Mouse (Mus musculus): ENCODE measurements at regions not wholly inside any gene's neighbourhood (a gene's known extent, or its start where the extent isn't known, plus 50 kb on each side); places are given as distances from the start of the nearest gene placed in this dataset.
"Not testable (repeated sequence)": the region's sequence is repeated elsewhere in the genome, so short reads cannot be mapped to it uniquely, and the experiment has no call there.

DNA sequence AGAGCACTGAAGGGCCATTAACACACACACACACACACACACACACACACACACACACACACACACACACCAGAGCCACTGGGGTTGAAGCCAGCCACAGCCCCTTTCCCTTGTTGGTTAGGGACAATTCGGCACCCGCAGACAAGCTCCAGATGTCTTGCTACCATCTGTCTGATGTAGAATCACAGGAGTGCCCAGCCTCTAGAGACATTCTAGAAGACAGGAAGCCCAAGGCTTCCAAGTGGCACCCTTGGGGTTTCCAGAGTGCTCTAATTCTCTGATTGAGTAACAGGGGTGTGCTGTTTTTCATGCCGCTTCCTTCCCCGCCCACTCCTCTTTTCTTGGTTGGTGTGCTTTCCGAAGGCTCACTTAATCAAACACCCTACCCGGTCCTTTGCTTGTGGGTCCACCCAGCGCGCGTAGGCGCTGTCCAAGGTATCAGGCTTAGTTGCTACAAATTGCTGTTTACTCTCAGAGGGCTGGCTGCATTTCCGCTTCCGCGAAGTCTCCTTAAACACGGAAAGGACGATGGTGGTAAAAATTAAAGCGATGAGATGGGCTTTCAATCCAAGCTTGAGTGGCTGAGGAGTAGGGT is 59.5 kb upstream of the Zbtb18 start:
- DNase-seq (ENCODE audit: low spot score) = peak; percentile 31

DNA sequence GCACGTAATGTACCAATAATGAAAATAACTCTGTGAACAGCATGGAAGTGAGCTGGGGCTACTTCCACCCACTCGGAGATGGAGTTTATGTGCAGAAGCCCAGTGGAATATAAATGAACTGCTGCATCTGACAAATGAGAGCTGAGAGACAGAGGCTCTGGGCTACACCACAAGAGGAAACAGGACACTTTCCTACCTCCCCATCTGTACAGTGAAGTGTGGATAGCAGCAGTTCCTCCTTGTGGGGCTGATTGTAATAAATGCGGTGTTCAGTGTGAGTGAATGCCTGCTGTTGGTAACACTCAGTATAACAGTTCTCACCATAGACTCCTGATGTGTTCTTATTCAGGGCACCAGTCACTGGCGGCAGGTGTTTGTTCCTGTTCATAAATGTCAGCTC is 60.0 kb upstream of the Zbtb18 start:
- DNase-seq (ENCODE audit: low spot score) = no peak

DNA sequence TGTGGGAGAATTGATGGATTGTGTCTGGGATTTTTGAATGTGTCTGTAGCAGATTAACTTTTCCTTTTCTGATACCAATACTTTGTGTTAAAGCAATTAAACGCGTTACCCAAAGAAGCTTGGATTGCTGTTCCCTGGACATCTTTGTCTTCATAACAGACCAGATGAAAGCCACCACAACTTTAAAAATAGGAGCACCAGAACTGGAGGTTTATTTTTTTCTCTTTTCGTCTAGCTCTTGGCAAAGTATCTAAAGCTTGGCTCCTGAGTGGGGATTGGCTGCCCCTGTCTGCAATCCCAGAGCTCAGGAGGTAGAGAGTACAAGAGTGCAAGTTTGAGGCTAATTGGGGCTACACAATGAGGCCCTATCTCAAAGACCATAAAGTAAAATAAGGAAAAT is 64.0 kb upstream of the Zbtb18 start:
- DNase-seq (ENCODE audit: low spot score) = no peak

DNA sequence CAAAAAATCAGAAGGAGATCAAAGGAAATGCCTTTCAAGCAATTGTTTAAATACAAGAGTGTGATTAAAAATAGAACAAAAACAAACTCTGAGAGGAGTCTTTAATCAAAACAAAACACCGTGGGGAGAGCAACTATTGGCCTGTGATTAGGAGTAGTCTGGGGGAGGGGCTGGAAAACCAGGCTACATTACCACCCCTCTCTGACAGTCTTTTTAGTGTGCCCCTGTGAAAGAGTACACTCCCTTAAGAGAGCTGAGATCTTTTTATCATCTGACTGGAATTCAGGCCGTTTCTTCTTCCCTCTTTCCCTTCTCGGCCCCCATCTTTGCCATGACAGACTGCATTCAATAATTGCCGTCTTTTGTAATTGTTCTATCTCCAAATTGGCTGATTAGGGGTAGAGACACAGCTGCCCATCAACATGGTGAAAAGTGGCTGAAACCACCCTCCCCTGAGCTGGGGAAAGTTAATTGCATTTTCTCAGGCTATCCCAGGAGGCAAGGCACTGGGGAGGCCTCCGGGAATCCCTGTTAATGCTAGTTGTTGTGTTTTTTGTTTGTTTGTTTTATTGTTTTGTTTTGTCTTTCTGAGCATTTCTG is 68.8 kb upstream of the Zbtb18 start:
- DNase-seq (ENCODE audit: low spot score) = no peak

DNA sequence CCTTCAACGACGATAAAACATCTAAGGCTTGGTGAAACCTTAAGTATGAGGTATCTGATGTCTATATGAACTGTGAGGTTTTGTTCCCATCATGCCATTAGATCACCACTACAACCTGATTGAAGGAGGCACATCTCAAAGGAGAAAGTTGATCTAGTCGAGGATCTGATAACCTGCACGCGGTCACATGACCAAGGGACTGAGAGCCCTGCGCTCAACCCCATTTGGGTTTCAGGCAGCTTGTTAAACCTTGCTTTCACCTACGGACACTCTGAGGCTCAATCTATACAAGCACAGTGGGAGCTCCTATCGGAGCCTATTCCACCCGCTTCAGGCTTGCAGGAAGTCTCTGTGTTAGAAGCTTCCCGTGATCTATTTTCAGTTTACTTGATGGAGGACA is 70.1 kb upstream of the Zbtb18 start:
- DNase-seq (ENCODE audit: low spot score) = no peak

DNA sequence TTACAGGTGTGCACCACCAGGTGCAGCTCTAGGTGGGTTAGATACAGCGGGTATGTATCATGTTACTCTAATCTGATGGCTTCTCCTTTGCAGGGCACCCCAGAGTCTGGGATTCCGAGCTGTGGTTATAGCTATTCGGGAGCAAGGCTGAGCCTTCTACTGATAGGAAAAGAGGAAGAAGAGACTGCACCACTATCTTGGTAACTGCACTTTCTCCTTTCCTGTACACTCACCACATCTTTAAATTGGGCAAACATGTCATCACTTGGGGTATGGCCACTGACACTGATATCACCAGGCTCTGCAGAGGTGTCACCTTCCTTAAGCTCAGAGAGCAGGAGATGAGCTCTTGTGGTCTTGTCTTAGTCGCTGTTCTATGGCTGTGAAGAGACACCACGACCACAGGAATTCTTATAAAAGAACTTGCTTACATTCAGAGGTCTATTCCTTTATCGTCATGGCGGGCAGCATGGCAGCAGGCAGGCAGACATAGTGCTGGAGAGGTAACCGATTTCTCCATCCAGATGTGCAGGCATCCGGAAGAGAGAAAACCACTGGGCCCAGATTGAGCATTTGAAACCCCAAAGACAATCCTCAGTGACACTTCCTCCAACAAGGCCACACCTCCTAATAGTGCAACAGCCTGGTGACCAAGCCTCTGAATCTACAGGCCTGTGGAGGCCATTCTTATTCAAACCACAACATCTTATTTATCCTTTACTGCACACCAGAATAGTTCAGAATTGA is 74.1 kb upstream of the Zbtb18 start:
- no peak for DNase-seq (ENCODE audit: low spot score)

DNA sequence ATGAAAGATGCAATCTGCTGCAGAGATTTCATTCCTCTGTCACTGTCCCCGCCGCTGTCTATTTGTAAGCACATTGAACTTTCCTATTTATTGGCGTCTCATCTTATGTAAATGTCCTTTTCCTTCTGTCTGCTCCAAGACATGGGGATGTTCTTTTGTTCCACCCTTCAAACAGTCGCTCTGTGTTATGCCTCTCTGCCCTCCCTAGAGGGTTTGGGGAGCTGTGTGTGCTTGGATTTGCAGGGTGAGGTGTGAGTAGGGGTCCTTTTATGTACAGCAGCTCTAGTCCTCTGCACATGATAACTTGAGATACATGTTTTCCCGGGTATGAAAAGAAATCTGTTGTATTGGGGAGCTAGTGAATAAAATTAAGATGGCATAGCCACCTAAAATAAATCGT is 75.2 kb upstream of the Zbtb18 start:
- DNase-seq (ENCODE audit: low spot score) = no peak

DNA sequence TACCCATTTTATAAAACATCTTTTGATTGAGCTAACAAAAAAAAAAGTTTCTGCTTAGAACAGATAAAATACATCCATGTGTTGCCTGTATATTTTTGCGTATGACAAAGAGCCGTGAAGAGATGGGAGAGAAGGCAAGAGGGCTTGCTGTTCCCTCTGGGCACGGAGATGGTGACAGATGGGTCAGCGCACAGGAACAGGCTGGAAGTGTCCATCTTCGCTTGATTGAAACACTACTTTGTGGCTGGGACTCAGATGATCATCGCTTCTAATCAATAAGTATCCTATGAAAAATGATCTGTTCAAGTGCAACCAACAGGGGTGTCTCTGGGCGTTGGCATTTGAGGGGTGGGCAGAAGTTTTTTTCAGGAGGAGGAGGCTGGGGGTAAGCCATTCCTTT is 75.7 kb upstream of the Zbtb18 start:
- DNase-seq (ENCODE audit: low spot score) = no peak

DNA sequence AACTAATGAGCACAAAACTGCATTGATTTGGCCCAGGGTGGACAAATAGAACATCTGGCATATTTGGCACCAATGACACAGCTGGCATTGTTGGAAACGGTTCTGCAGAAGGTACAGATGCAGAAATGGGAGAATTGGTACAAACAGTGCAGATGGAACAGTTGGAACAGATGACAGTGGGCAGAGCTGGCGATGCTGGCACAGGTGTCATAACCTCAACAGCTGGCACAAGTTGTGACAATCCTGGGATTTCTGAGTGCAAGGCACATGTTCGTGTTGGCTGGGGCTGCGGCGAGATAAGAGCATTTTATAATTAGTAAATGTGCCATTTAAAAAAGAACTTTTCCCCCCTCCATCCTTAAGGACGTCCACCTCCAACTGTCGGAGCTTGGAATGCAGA is 77.8 kb upstream of the Zbtb18 start:
- no peak for DNase-seq (ENCODE audit: low spot score)

DNA sequence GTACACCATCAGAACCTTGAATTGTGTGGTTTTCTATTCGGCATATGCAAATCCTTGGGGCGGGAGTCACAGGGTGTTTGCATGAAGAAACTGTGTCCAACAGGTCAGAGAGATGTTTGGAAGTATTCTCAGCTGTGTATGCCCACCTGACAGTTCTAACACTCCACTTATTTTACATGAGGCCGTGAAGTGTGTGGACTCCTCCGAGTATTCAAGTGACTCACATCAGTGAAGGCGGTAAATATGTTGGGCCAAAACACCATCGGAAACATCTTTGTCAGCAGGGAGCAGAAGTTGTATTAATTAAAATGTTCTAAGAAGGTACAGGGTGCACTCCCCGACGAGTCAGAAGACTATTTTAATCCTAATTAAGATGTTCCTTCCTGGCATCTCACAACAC is 79.8 kb upstream of the Zbtb18 start:
- DNase-seq (ENCODE audit: low spot score) = no peak

DNA sequence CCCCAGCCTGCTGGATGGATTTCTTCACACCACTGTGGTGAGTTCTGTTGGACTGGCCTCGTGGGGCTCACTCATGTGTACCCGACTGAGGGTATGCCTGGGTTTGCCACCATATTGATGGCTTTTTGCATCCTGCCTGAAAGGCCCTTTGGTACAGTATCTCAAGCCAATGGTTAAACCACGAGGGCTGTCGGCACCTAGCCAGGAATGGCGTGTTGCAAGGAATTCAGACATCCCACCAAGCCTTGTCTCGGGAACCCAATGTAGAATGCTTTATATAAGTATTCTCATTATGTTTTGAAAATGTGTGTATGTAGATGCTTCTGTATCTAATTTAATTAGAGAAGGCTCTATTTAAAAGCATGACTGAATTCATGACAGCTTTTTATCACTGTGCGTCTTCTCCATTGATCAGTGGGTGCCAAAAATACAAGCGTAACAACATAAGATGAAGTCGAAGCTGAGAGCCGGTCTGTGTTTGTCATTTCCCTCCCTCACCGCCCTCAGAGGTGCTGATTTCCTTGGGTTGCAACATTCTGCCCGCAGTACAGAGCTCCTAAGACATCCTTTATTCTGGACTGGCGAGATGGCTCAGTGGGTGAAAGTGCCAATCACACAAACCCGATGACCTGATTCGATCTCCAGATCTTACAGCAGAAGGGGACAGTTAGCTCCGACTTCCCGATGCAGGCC is 90.5 kb upstream of the Akt3 start:
- no peak for DNase-seq (ENCODE audit: low spot score)

DNA sequence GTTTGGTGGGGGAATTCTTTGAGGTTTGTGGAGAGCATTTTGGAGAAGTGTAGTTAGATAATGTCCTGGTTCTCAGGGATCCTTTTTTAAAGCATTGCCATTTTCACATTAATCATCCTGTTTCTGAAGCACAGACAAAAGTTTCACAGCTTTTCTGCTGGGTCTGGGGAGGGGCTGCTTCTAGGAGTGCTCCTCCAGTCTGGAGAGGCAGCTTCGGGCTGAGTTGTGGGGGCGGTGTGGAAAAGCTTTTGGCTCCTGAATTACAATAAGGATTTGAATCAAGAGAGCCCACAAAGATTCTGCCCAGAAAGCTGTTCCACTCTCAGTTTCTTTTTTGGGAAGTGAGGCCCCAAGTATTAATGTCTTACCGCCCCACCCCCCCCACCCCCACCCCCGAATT is 89.2 kb upstream of the Akt3 start:
- DNase-seq (ENCODE audit: low spot score) = no peak

DNA sequence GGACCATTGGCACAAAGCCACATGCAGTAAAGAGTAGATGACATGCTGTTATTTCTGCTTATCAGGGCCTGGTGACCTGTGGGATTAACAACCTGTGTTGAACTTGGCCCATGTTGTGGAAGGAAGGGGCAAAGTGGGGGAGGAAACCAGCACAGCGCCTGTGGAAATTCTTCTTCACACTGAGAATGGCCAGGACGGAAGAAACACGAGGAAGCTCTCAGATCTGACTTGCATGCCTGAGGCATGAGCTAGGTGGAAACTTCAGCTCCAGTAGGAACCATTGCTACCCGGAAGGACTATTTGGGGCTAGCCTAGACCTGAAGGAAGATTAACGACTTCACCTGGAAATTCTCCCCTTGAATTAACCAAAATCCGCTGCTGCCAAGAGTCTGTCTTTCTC is 88.5 kb upstream of the Akt3 start:
- no peak for DNase-seq (ENCODE audit: low spot score)

DNA sequence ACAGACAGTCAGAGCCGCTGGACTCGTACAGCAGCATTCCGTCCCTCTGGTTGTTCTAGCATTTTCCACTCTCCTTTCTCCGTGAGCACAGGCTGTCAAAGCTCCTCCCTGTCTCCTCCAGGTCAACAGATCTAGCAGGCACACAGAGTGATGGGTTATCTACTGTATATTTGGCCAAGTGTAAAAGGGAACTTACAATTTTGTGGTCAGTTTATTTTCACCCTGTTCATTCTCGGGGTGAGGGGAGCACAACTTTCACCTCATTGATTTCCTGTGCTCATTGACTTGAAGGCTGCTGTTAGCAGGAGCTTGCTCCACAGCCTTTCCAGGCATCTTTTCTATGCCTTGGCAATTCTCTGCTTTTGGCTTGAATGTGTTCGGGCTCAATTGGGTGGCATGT is 87.5 kb upstream of the Akt3 start:
- DNase-seq (ENCODE audit: low spot score) = no peak

DNA sequence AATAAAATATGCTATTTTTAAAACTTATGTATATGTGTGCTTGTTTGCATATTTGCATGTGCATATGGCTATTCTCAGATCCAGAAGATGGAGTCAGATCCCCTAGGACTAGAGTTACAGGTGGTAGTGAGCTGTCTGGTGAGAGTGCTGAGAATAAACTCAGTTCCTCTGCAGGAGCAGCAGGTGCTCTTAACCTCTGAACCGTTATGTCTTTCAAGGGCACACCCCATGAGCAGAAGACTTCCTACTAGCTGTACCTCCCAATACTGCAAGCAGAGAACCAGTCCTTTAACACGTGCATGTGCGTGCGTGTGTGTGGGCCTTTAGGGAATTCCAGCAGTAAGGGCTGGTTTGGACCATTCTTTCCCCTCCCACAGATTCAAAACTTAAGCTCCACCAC is 85.9 kb upstream of the Akt3 start:
- DNase-seq (ENCODE audit: low spot score) = no peak

DNA sequence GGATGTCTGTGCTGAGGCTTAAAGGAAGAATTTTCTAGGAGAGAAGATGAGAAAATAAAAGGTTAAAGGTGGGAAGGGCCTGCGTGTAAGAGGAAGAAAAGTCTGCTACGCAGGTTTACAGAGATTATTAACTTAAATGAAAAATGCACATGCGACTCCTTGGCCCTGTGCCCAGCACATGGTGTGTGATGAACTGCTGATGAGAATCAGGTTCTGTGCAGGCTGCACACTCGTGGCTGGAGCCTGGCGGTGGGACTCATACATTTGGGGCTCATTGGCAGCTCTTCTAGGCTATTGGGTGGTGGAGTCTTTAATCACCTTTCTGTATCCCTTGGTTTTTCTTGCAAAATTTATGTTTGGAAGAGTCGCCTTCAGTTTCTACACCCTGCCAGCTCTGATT is 85.1 kb upstream of the Akt3 start:
- no peak for DNase-seq (ENCODE audit: low spot score)

DNA sequence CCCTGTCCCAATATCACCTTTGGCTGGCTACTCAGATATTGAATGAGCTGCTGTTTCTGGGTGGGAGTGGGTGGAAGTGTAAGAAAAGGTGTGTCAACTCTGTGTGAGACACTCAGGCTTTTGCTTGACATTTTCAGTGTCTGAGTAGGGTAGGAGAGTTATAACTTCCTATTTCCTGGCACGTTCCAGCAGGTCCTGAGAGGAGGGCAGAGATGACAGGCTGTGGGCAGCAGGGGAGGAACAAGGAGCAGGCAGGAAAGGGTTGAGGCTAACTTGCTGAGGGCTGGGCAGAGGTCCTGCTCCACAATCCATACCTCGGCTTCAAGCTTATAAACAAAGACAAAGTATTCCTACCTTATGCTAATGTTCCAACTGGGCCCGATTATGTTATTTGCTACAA is 82.2 kb upstream of the Akt3 start:
- DNase-seq (ENCODE audit: low spot score) = no peak

DNA sequence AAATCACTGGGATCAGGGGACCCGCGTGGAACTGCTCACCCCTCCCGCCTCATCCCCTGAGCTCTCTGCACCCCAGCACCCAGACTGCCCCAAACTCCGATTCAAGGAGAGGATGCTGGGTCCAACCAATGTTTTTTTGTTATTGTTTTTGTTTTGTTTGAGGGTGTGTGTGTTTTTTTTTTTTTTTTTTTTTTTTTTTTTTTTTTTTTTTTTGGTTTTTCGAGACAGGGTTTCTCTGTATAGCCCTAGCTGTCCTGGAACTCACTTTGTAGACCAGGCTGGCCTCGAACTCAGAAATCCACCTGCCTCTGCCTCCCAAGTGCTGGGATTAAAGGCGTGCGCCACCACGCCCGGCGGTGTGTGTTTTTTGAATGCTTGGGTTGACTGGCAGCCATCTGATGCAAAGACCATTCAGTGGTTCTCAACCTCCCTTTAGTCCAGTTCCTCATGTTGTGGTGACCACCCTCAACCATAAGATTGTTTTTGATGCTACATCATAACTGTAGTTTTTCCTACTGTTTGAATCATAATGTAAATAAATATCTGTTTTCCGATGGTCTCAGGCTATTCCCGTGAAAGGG is 81.3 kb upstream of the Akt3 start:
- not testable (repeated sequence) for DNase-seq (ENCODE audit: low spot score)

DNA sequence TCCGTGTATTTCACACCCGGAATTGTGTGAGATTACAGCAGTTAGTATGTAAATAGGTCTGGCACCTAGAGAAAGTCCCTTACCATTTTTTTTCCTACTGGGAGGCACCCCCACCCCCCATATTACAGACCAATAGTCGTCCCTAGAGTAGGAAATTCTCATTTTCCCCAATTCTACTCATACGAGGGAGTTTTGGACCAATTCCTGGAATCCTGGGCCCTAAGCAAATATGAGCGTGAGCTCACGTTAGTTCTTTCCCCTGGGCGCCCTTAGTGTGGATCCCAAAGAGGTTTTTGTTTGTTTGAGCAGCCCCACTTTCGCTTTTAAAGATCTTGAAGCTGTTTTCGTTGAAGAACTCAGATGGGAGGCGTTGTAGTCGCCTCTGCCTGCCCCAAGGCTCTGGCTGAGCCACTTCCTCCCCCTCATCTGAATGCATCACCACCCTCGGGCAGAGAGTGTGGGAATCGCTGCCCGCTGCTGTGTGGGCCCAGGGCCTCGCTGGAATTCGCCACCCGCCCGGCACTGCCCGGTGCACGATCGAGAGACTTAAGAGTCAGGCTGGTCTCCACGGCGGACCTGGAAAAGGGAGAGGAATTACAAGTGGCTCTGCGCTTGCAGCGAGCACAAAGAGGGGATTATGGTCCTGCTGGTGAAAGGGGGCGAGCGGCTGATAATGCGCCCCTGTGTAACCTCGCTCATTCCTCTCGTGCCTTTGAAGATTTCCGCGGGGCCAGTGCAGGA is 80.6 kb upstream of the Akt3 start:
- DNase-seq (ENCODE audit: low spot score) = peak; percentile 34

DNA sequence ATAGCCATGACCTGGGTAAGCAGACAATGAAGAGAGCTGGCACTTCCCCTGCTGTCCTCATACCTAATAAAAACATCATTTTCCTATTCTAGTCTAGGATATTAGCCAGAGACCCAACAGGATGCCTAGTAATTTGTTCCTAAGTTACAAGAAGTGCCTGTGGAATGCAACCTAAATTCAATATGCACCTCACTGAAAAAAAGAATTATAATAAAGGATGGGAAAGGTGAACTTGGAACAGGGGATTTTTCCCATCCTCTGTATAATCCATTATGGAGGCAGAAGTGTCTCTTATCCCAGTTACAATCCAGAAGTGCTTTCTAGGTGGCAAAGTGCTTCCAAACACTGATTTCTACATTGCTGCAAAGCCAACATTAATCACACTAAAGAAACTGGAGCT is 79.8 kb upstream of the Akt3 start:
- DNase-seq (ENCODE audit: low spot score) = no peak

DNA sequence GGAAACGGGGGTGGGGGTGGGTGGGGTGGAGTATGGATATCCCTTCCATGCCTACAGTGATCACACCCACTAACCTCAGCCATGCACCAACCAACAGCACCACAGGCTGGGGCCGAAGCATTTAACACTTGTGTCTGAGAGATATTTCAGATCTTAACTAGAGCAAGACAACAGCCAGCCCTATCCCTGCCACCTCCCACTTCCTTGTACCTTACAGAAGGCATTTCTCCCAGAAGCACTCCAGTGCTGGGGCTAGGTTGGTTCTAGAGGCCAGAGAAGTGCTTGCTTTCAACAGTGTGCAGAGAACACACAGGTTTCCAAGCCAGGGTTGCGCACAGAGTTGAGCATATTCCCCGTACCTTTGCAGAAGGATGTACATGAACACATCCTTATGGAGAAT is 79.1 kb upstream of the Akt3 start:
- DNase-seq (ENCODE audit: low spot score) = no peak

DNA sequence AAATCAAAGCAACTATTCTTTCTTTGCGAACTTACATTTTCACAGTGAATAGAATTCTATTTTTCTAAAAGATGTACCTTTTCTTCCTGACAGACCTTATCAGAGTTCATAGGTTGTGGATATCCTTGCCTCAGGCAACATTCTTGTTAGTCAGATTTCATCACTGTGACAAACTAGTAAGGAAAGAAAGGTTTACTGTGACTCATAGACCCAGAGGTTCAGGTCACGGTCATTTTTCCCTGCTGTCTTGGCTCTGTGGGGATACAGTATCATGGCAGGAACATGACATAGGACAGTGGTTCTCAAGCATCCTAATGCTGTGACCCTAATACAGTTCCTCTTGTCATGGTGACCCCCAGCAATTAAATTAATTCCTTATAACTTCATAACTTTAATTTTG is 78.4 kb upstream of the Akt3 start:
- no peak for DNase-seq (ENCODE audit: low spot score)
